In the genomic region with DNA sequence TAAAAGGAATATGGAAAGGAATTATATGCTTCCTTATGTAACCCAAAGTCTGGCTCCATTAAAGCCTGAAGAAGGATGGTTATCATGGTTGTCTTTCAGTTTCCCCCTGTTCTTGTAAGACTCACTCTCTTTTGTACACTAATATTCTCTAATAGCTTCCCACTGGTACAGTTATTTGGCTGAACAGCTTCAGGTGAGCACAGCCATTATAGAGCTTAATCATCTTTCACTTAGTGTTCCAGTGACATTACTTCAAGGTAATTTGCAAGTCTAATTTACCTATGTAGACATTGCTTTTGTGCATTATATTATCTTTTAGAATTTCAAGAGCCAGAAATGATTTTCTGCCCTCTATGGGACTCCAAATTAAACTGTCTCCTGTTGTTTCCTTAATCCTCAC, we compare ENCODE assay signal across 25 mouse cellular contexts.
"Had no signal": no experiment of that assay in that cellular context is flagged by ENCODE, and none has a peak within 500 bp of the region (broad histone marks: within the 10 kb centered on the region; RNA-seq: fewer than 3 reads in every experiment).

No protein-coding gene starts in this region.

- H3K9ac ChIP-seq: heart, embryonic 12.5 days; hindbrain, embryonic 12.5 days; hindbrain, embryonic 14.5 days; kidney, embryonic 15.5 days; limb, embryonic 13.5 days; limb, embryonic 15.5 days; liver, embryonic 12.5 days; liver, embryonic 14.5 days had no signal

- H3K4me3 ChIP-seq: gastrocnemius, adult 2 months; heart, embryonic 10.5 days; heart, embryonic 12.5 days; hindbrain, embryonic 12.5 days; kidney, embryonic 15.5 days; limb, embryonic 13.5 days; limb, embryonic 15.5 days; liver, embryonic 12.5 days had no signal

- H3K27ac ChIP-seq: gastrocnemius, adult 2 months; heart, embryonic 10.5 days; hindbrain, embryonic 12.5 days; hindbrain, embryonic 14.5 days; hindbrain, postnatal 0 days; kidney, embryonic 15.5 days; kidney, postnatal 0 days; limb, embryonic 13.5 days; limb, embryonic 15.5 days; liver, embryonic 12.5 days; liver, embryonic 14.5 days had no signal

- H3K4me1 ChIP-seq: heart, embryonic 10.5 days; hindbrain, embryonic 12.5 days; limb, embryonic 13.5 days; limb, embryonic 15.5 days; liver, embryonic 12.5 days had no signal

- ATAC-seq: hindbrain, postnatal 0 days; intestine, embryonic 16.5 days; liver, embryonic 12.5 days had no signal

- H3K4me2 ChIP-seq: heart, embryonic 12.5 days; hindbrain, embryonic 12.5 days; hindbrain, embryonic 14.5 days; kidney, embryonic 15.5 days; limb, embryonic 13.5 days; limb, embryonic 15.5 days; liver, embryonic 12.5 days had no signal

- H3K36me3 ChIP-seq: heart, embryonic 10.5 days; heart, embryonic 12.5 days; hindbrain, embryonic 12.5 days; kidney, embryonic 15.5 days; limb, embryonic 13.5 days; limb, embryonic 15.5 days; liver, embryonic 12.5 days had no signal

- H3K27me3 ChIP-seq: heart, embryonic 12.5 days; hindbrain, embryonic 12.5 days; kidney, embryonic 15.5 days; limb, embryonic 13.5 days; limb, embryonic 15.5 days; liver, embryonic 12.5 days had no signal

- DNase-seq: gastrocnemius, adult 2 months; gastrocnemius, postnatal 10 days; gastrocnemius, postnatal 25 days; heart, adult 18-20 months; heart, postnatal 10 days; kidney, adult 11 months; kidney, adult 2 months; kidney, adult 9 months; kidney, postnatal 14 days; kidney, postnatal 36 days; layer of hippocampus, adult 9-11 months; layer of hippocampus, postnatal 36 days; left cerebral cortex, postnatal 4 days had no signal

- H3K9me3 ChIP-seq: heart, embryonic 10.5 days; heart, embryonic 12.5 days; hindbrain, embryonic 12.5 days; kidney, embryonic 15.5 days; limb, embryonic 13.5 days; limb, embryonic 15.5 days; liver, embryonic 12.5 days had no signal
